Mouse (Mus musculus): ENCODE measurements around the gene Dop1b.
"Not testable (repeated sequence)": the region's sequence is repeated elsewhere in the genome, so short reads cannot be mapped to it uniquely, and the experiment has no call there.

The Dop1b gene

GRCm38 (mm10) chr16:93763378-93763777, 51.7 kb downstream of the Dop1b start:
- DNase-seq: no peak

GRCm38 (mm10) chr16:93764597-93764996, 52.9 kb downstream of the Dop1b start:
- DNase-seq: no peak

- DNase-seq: peak; percentile 47 to 59
Measured at GRCm38 (mm10) chr16:93766956-93767355, 55.3 kb downstream of the Dop1b start.

- no peak for DNase-seq
Measured at GRCm38 (mm10) chr16:93767548-93767947, 55.8 kb downstream of the Dop1b start.

- no peak for DNase-seq
Measured at GRCm38 (mm10) chr16:93769621-93770020, 57.9 kb downstream of the Dop1b start.

GRCm38 (mm10) chr16:93770271-93770926, 58.7 kb downstream of the Dop1b start:
- DNase-seq: peak; percentile 63 to 75

- no peak for DNase-seq
Measured at GRCm38 (mm10) chr16:93774658-93775057, 63.0 kb downstream of the Dop1b start.

GRCm38 (mm10) chr16:93776468-93776867, 64.8 kb downstream of the Dop1b start:
- no peak for DNase-seq

- DNase-seq: no peak
Measured at GRCm38 (mm10) chr16:93777247-93777999, 65.7 kb downstream of the Dop1b start.

GRCm38 (mm10) chr16:93778393-93778792, 66.7 kb downstream of the Dop1b start:
- not testable (repeated sequence) for DNase-seq

GRCm38 (mm10) chr16:93779554-93779953, 67.8 kb downstream of the Dop1b start:
- DNase-seq: no peak

- peak; percentile 38 to 55 for DNase-seq
Measured at GRCm38 (mm10) chr16:93780660-93781479, 69.2 kb downstream of the Dop1b start.

- DNase-seq: no peak
Measured at GRCm38 (mm10) chr16:93784175-93784574, 72.5 kb downstream of the Dop1b start.

GRCm38 (mm10) chr16:93785805-93786204, 74.1 kb downstream of the Dop1b start:
- DNase-seq: peak; percentile 46 to 60

GRCm38 (mm10) chr16:93788388-93788787, 76.7 kb downstream of the Dop1b start:
- no peak for DNase-seq

GRCm38 (mm10) chr16:93788881-93789280, 77.2 kb downstream of the Dop1b start:
- DNase-seq: no peak

- DNase-seq: no peak
Measured at GRCm38 (mm10) chr16:93789971-93790755, 78.5 kb downstream of the Dop1b start.

- DNase-seq: no peak
Measured at GRCm38 (mm10) chr16:93792981-93793630, 81.4 kb downstream of the Dop1b start.

- DNase-seq: no peak
Measured at GRCm38 (mm10) chr16:93794845-93795244, 83.1 kb downstream of the Dop1b start.

- DNase-seq: no peak
Measured at GRCm38 (mm10) chr16:93795391-93795790, 83.7 kb downstream of the Dop1b start.

GRCm38 (mm10) chr16:93797021-93797840, 85.5 kb downstream of the Dop1b start:
- no peak for DNase-seq
